Mouse (Mus musculus): ENCODE data around the gene Mrc1.

- TF ChIP-seq CTCF (IDR thresholded peaks at IDR 0.05; ENCODE audit: extremely low read depth, insufficient read length, insufficient replicate concordance, low read depth, low read length) (no peak), POLR2A (IDR thresholded peaks at IDR 0.05; ENCODE audit: low read depth, low read length) (no peak)
These were observed 50.6 kb downstream of the Mrc1 start for GRCm38 (mm10) chr2:14279795-14280194.

Measured in small intestine, adult 2 months (tissue).